Mouse (Mus musculus): Measurements from ENCODE around the gene Hmgn2. TPM values are rescaled to one million over a fixed set of nuclear protein-coding genes. Genes with fewer than 3 reads are reported as not detected.

Hmgn2 gene
- polyA plus RNA-seq (2015; fragmentation: Nextera tagmentation; extraction: Ambion mirVana): 2,070 and 2,100 TPM in 2 replicates

GRCm38 (mm10) chr4:133968150-133968921, at the start of gene Hmgn2:
TSS of gene Hmgn2 (minus strand) at chr4:133968650.
- Histone ChIP-seq H3K27me3 (no peaks in the 10 kb centered on the region), H3K4me1 (peaks cover 54% of the 10 kb centered on the region), H3K9me3 (no peaks in the 10 kb centered on the region), H3K4me3 (peak within 1 kb of the TSS; percentile 52), H3K9ac (replicated peaks) (peak within 1 kb of the TSS; percentile 72), H3K27ac (replicated peaks) (peak within 1 kb of the TSS; percentile 100), H3K4me2 (replicated peaks) (peak within 1 kb of the TSS; percentile 72), H3K36me3 (peaks cover 24% of the 10 kb centered on the region)
- WGBS: under 1% methylated on average over 42 of the region's 42 CpGs
- peak; percentile 17 for ATAC-seq (replicated peaks)

GRCm38 (mm10) chr4:134017201-134017865, 48.9 kb upstream of the Hmgn2 start:
- ATAC-seq (replicated peaks): no peak
- Histone ChIP-seq H3K9ac (replicated peaks) (0 out of 2 replicates have a peak overlapping the region, but pooled peaks have one; percentile 0), H3K4me3 (peak overlapping the region; percentile 30), H3K27me3 (peaks cover 39% of the 10 kb centered on the region), H3K4me1 (peaks cover 31% of the 10 kb centered on the region), H3K36me3 (no peaks in the 10 kb centered on the region), H3K9me3 (no peaks in the 10 kb centered on the region), H3K4me2 (replicated peaks) (peak overlapping the region; percentile 48), H3K27ac (replicated peaks) (no peak overlapping the region)
- 5% methylated on average over 21 of the region's 21 CpGs for WGBS

DNA sequence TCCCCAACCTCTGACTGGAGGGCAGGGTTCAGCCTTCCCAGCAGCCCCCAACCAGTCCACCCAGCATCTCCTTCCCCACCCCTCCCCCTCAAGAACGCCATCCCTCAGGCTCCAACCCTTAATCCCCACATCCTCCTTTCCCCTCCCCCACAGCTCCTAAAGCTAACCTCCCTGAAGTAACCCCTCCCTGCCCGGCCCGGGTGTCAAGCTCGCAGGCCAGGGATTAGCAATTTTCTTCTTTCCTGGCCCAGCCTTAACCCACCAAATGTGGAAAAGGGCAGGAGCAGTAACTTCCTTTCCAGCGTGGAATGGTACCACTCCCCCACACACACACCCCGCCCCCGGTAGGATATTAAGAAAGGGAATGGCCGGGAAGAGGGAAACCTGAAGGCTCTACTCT, 48.3 kb upstream of the Hmgn2 start:
- Histone ChIP-seq H3K27me3 (peaks cover 41% of the 10 kb centered on the region), H3K36me3 (no peaks in the 10 kb centered on the region), H3K4me1 (peaks cover 31% of the 10 kb centered on the region), H3K27ac (replicated peaks) (no peak overlapping the region), H3K9me3 (no peaks in the 10 kb centered on the region), H3K4me2 (replicated peaks) (no peak overlapping the region), H3K9ac (replicated peaks) (no peak overlapping the region), H3K4me3 (no peak overlapping the region)
- no peak for ATAC-seq (replicated peaks)
- WGBS: 5% methylated on average over 8 of the region's 8 CpGs

DNA sequence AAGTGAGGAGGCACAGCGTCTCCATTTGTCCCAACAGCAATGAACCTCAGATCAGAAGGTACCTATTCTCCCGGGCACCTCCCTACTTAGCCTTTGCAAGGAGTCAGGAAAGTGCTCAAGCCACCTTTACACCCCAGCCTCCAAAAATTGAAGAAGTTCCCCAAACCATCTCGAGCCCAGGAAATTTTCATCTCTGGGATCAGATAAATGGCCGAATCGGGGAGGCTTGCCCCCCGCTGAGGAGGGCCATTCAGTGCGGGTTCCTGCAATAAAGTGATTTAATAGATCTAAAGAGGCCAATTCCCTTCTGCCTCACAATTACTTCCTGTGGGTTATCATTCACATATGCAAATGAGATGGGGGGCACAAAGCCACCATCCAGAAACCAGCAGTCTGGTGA, 47.8 kb upstream of the Hmgn2 start:
- no peak overlapping the region for H3K9ac ChIP-seq (replicated peaks)
- no peaks in the 10 kb centered on the region for H3K36me3 ChIP-seq
- no peak overlapping the region for H3K27ac ChIP-seq (replicated peaks)
- no peak for ATAC-seq (replicated peaks)
- peaks cover 33% of the 10 kb centered on the region for H3K4me1 ChIP-seq
- WGBS: 2% methylated on average over 7 of the region's 7 CpGs
- H3K4me2 ChIP-seq (replicated peaks): no peak overlapping the region
- H3K4me3 ChIP-seq: no peak overlapping the region
- H3K9me3 ChIP-seq: no peaks in the 10 kb centered on the region
- peaks cover 41% of the 10 kb centered on the region for H3K27me3 ChIP-seq

GRCm38 (mm10) chr4:134012858-134013528, 44.5 kb upstream of the Hmgn2 start:
- Histone ChIP-seq H3K36me3 (no peaks in the 10 kb centered on the region), H3K9me3 (no peaks in the 10 kb centered on the region), H3K27me3 (peaks cover 21% of the 10 kb centered on the region), H3K4me1 (peaks cover 13% of the 10 kb centered on the region), H3K4me3 (no peak overlapping the region), H3K4me2 (replicated peaks) (no peak overlapping the region), H3K9ac (replicated peaks) (no peak overlapping the region), H3K27ac (replicated peaks) (no peak overlapping the region)
- WGBS: 41% methylated on average over 12 of the region's 12 CpGs
- no peak for ATAC-seq (replicated peaks)

GRCm38 (mm10) chr4:134011450-134012414, 43.3 kb upstream of the Hmgn2 start:
- Histone ChIP-seq H3K4me1 (0 out of 2 replicates have a peak, but pooled peaks cover 2% of the 10 kb centered on the region), H3K9me3 (no peaks in the 10 kb centered on the region), H3K27ac (replicated peaks) (no peak overlapping the region), H3K27me3 (peaks cover 9% of the 10 kb centered on the region; the same call in 1 of the 2 replicates), H3K36me3 (no peaks in the 10 kb centered on the region), H3K9ac (replicated peaks) (no peak overlapping the region), H3K4me2 (replicated peaks) (no peak overlapping the region), H3K4me3 (no peak overlapping the region)
- 6% methylated on average over 16 of the region's 16 CpGs for WGBS
- ATAC-seq (replicated peaks): no peak

DNA sequence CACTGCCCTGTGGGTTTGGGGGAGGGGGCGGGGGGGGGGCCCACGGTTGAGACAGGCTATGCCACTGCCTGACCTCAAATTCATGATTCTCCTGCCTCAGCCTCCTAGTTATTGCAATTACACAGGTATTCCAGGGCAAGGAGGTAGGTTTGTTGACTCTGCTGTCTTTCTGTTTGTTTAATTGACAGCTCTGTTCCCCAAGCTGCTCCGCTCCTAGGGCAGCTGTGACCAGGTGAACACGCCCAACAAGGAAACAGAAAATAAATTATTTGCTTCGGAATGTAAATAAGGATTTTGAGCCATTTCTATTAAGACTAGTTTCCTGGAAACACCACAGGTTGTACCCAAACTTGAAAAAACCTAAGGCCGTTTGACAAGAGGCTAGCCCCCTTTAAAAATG, 41.3 kb upstream of the Hmgn2 start:
- H3K9ac ChIP-seq (replicated peaks): no peak overlapping the region
- H3K27me3 ChIP-seq: peaks cover 2% of the 10 kb centered on the region; the same call in 1 of the 2 replicates
- H3K4me2 ChIP-seq (replicated peaks): no peak overlapping the region
- WGBS: 55% methylated on average over 6 of the region's 6 CpGs
- H3K27ac ChIP-seq (replicated peaks): no peak overlapping the region
- no peaks in the 10 kb centered on the region for H3K36me3 ChIP-seq
- ATAC-seq (replicated peaks): no peak
- no peaks in the 10 kb centered on the region for H3K9me3 ChIP-seq
- H3K4me3 ChIP-seq: no peak overlapping the region
- 0 out of 2 replicates have a peak, but pooled peaks cover 2% of the 10 kb centered on the region for H3K4me1 ChIP-seq

DNA sequence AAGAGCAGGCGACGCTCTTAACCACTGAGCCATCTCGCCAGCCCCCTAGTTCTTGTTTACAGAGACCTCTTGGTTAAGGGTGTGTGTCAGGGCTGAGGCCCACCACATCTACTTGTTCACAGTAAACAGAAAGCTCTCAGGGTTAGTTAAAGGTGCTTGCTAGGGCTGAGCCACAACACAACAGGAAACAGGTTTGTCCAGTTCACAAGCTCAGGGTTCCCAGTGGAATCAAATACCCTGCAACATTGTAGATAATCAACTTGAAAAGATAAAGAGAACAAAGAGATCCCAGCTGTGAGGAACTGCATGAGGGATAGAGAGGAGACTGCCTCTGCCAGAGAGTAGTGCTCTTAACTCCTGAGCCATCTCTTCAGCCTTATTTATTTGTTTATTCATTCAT, 38.4 kb upstream of the Hmgn2 start:
- Histone ChIP-seq H3K9ac (replicated peaks) (no peak overlapping the region), H3K36me3 (no peaks in the 10 kb centered on the region), H3K4me1 (0 out of 2 replicates have a peak, but pooled peaks cover 2% of the 10 kb centered on the region), H3K27ac (replicated peaks) (no peak overlapping the region), H3K4me3 (no peak overlapping the region), H3K9me3 (no peaks in the 10 kb centered on the region), H3K27me3 (no peaks in the 10 kb centered on the region), H3K4me2 (replicated peaks) (no peak overlapping the region)
- WGBS: 93% methylated on average over 3 of the region's 3 CpGs
- ATAC-seq (replicated peaks): no peak

DNA sequence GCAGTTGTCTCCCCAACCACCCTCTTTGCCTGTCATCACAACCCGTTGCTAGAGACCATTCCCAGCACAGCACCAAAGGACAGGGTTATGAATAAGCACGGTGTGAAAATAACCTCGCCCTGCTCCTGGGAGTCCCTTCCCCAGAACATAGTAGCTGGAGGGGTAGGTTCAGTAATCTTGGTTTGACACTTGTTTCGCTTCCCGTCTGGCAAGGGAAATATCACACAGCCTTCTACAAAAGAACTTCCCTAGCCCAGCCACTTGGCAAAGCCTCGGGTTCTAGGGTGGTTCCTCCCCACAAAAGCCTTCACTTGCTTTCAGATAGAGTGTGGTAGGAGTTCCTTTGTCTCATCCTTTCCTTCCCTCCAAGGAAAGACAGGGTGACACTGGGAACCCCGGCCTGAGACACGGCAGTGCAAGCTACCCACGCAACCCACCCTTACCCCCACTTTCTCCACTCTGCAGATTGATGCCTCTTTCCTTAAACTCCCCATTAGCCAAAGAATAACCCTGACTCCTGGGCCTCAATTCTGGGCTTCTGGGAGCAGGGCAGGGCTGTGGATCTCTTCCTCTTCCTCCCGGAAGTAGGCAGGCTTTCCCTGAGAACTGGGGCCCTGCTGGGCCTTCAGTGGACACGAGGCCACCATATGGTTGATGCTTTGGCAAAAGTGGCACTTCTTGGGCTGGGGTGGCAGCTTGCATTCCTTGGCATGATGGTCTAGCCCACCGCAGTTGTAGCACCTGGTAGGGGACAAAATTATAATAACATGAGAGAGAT, 37.3 kb upstream of the Hmgn2 start:
- H3K27me3 ChIP-seq: no peaks in the 10 kb centered on the region
- H3K4me3 ChIP-seq: no peak overlapping the region
- no peak for ATAC-seq (replicated peaks)
- no peaks in the 10 kb centered on the region for H3K36me3 ChIP-seq
- no peak overlapping the region for H3K4me2 ChIP-seq (replicated peaks)
- no peak overlapping the region for H3K9ac ChIP-seq (replicated peaks)
- H3K9me3 ChIP-seq: no peaks in the 10 kb centered on the region
- H3K4me1 ChIP-seq: 0 out of 2 replicates have a peak, but pooled peaks cover 5% of the 10 kb centered on the region
- no peak overlapping the region for H3K27ac ChIP-seq (replicated peaks)
- WGBS: 57% methylated on average over 12 of the region's 12 CpGs

DNA sequence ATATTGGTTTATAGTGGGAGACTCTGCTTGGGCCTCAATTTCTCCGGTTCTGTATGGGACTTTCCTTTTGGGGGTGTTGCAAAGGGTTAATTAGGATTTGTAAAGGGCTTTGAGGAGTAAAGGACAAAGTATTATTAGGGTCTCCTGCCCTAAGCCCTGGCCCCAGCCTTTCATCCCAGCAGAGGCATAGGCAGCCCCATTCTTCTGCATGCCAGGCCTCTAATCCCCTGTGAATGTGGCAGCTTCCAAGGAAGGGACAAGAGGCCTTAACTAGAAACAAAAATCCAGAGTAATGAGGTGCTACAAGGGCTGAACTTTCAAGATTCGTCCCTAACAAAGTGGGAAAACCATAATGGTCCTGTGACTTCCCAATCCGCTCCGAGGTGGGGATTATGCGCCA, 34.5 kb upstream of the Hmgn2 start:
- Histone ChIP-seq H3K4me1 (peaks cover 21% of the 10 kb centered on the region), H3K9ac (replicated peaks) (no peak overlapping the region), H3K27me3 (no peaks in the 10 kb centered on the region), H3K9me3 (no peaks in the 10 kb centered on the region), H3K27ac (replicated peaks) (no peak overlapping the region), H3K36me3 (no peaks in the 10 kb centered on the region), H3K4me3 (no peak overlapping the region), H3K4me2 (replicated peaks) (no peak overlapping the region)
- no peak for ATAC-seq (replicated peaks)
- WGBS: 7% methylated on average over 5 of the region's 5 CpGs

GRCm38 (mm10) chr4:134002246-134002645, 33.8 kb upstream of the Hmgn2 start:
- no peaks in the 10 kb centered on the region for H3K27me3 ChIP-seq
- ATAC-seq (replicated peaks): no peak

More at GRCm38 (mm10) chr4:134002246-134002645, 33.8 kb upstream of the Hmgn2 start:
- Histone ChIP-seq H3K27ac (replicated peaks) (no peak overlapping the region), H3K4me2 (replicated peaks) (no peak overlapping the region), H3K4me3 (no peak overlapping the region), H3K36me3 (no peaks in the 10 kb centered on the region), H3K4me1 (peaks cover 21% of the 10 kb centered on the region), H3K9ac (replicated peaks) (no peak overlapping the region), H3K9me3 (no peaks in the 10 kb centered on the region)
- WGBS: 7% methylated on average over 4 of the region's 4 CpGs
